Mouse (Mus musculus) spleen, adult 2 months (tissue): ENCODE results near the gene Rapgef3. TPM values are rescaled to one million over a fixed set of nuclear protein-coding genes. Genes with fewer than 3 reads are reported as not detected.

Source experiments
- DNase-seq, 2 experiments: peaks; one replicate each; pipeline versions ENCODE4 v3.0.0 to v3.0.0-alpha.2; 2012 to 2021; ENCODE audit warnings: low spot score in 2 of 2, low read depth in 1 of 2
- H3K27ac ChIP-seq: fragments of 200-500 bp; 2 replicates; pipeline ENCODE4 v1.5.1; 2012; ENCODE audit warnings: low read length, inconsistent platforms; ENCODE audit not compliant: insufficient read depth
- H3K27me3 ChIP-seq: fragments of 200-500 bp; 2 replicates; pipeline ENCODE4 v1.6.1; 2012; ENCODE audit warnings: mild to moderate bottlenecking, moderate library complexity, low read length, inconsistent platforms; ENCODE audit not compliant: control insufficient read depth, insufficient read depth
- H3K36me3 ChIP-seq: fragments of 200-500 bp; 2 replicates; pipeline ENCODE4 v1.6.1; 2012; ENCODE audit warnings: mild to moderate bottlenecking, low read length, inconsistent platforms; ENCODE audit not compliant: control insufficient read depth, insufficient read depth
- H3K4me1 ChIP-seq: fragments of 200-500 bp; 2 replicates; pipeline ENCODE4 v1.6.1; 2011; ENCODE audit warnings: inconsistent platforms; ENCODE audit not compliant: control insufficient read depth, insufficient read depth, insufficient read length
- H3K4me3 ChIP-seq: fragments of 200-500 bp; 2 replicates; pipeline ENCODE4 v1.5.1; 2011; ENCODE audit warnings: mild to moderate bottlenecking, inconsistent platforms; ENCODE audit not compliant: insufficient read depth, insufficient read length; ENCODE audit errors: extremely low read depth
- CTCF ChIP-seq: fragments of 200-500 bp; IDR thresholded peaks from 2 replicates; pipeline ENCODE4 v1.5.1; 2011; ENCODE audit warnings: mild to moderate bottlenecking, inconsistent platforms; ENCODE audit not compliant: insufficient read depth, insufficient read length, insufficient replicate concordance; ENCODE audit errors: extremely low read depth
- POLR2A ChIP-seq: fragments of 200-500 bp; IDR thresholded peaks from 2 replicates; pipeline ENCODE4 v1.6.1; 2011; ENCODE audit warnings: low read depth, low read length, inconsistent platforms
- WGBS: fragments of 180-500 bp; shearing (Covaris S2); methylation state at CpG from one replicate; pipeline ENCODE4 v1.1.7; 2018; 5-methylcytosine and 5-hydroxymethylcytosine counted together
- polyA plus RNA-seq: library from polyadenylated mRNA; depleted of rRNA; stranded (reverse); fragments of >200 nt; gene quantifications from 2 replicates; pipeline ENCODE4 v1.2.3, GENCODE M21; 2012

Gene Rapgef3
- polyA plus RNA-seq, 1 experiment = 28.8 TPM

GRCm38 (mm10) chr15:97781961-97782748 lies 14.4 kb upstream of the Rapgef3 start:
- TF ChIP-seq CTCF (no peak), POLR2A (no peak)
- WGBS = 77% methylated on average over 24 of the region's 24 CpGs
- 0 out of 2 replicates have a peak overlapping the region, but pooled peaks have one; percentile 32 for H3K27ac ChIP-seq
- no peak for DNase-seq
- no peaks in the 10 kb centered on the region for H3K36me3 ChIP-seq
- H3K27me3 ChIP-seq = no peaks in the 10 kb centered on the region
- H3K4me3 ChIP-seq = no peak overlapping the region
- peaks cover 7% of the 10 kb centered on the region; the same call in 1 of the 2 replicates for H3K4me1 ChIP-seq

DNA sequence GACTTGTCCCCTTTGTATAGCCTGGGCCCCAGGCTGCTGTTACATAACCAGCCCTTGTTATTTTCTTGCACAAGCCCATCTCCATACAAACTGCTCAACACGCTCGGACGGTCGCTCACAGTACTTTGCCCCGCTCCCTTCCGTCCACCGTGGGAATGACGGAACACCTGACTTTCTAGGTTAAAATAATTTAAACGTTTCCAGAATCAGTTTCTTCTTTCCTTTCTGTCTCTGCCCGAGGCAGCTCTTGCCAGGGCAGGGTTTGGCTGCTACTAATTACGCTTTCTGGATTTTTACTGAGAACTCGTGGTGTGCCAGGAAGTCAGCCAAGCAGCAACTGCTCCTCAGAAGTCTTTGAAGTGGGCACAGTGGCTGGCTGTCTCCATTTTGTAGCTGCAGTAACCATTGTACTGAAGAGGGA lies 12.8 kb upstream of the Rapgef3 start:
- TF ChIP-seq CTCF = no peak
- no peak for TF ChIP-seq POLR2A
- no peaks in the 10 kb centered on the region for H3K27me3 ChIP-seq

GRCm38 (mm10) chr15:97779576-97779975 lies 11.8 kb upstream of the Rapgef3 start:
- TF ChIP-seq POLR2A (no peak), CTCF (no peak)
- Histone ChIP-seq H3K27me3 (no peaks in the 10 kb centered on the region), H3K4me3 (no peak overlapping the region), H3K36me3 (no peaks in the 10 kb centered on the region), H3K27ac (no peak overlapping the region), H3K4me1 (peaks cover 4% of the 10 kb centered on the region; the same call in 1 of the 2 replicates)
- DNase-seq = no peak
- WGBS = 86% methylated on average over 1 of the region's 1 CpGs

More for the DNA sequence above, 12.8 kb upstream of the Rapgef3 start:
- Histone ChIP-seq H3K27ac (no peak overlapping the region; the same call in 1 of the 2 replicates), H3K4me1 (peaks cover 7% of the 10 kb centered on the region; the same call in 1 of the 2 replicates), H3K36me3 (no peaks in the 10 kb centered on the region), H3K4me3 (no peak overlapping the region)
- WGBS = 50% methylated on average over 12 of the region's 12 CpGs
- DNase-seq = no peak

DNA sequence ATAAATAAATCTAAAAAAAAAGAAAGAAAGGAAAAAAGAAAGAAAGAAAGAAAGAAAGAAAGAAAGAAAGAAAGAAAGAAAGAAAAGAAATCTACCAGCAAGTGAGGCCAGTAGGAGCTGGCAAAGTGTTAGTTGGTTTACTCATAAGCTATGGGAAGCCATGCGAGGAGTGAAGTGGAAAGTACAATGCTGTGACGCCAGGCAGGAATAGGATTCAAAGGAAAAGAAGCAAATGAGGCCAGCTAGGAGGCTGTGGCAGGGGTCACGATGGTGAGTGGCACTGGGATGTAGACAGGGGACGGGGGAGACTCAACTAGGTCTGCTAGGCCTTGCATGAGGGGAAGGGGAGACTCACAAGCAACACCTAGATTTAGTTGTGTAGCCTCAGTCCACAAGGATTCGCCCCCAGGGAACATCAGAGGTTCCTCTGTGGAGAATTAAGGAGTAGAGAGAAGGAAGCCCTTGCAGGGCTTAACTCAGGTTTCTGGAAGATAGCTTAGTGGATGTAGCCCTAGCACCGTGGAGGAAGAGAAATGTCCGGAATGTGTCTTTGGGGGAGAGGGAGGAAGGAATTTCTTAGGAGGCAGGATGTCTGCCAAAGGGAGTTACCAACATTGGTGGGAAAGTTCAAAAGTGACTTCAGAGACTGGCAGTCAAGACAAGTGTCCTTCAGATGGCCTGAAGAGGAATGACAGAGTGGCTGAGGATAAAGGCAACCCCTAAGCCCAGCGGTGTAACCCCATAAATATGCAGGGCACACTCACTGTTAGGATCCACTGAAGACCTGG lies 10.7 kb upstream of the Rapgef3 start, which contains the start of gene Slc48a1:
Slc48a1 (plus strand) TSS at position 210 of the 788 bp plus-strand sequence.
- 86% methylated on average over 8 of the region's 8 CpGs for WGBS
- peaks cover 4% of the 10 kb centered on the region; the same call in 1 of the 2 replicates for H3K4me1 ChIP-seq
- no peak within 1 kb of the TSS for H3K4me3 ChIP-seq
- no peaks in the 10 kb centered on the region for H3K36me3 ChIP-seq
- DNase-seq = no peak
- H3K27me3 ChIP-seq = no peaks in the 10 kb centered on the region
- H3K27ac ChIP-seq = 0 out of 2 replicates have a peak within 1 kb of the TSS, but pooled peaks have one; percentile 25
- TF ChIP-seq CTCF (no peak), POLR2A (no peak)

DNA sequence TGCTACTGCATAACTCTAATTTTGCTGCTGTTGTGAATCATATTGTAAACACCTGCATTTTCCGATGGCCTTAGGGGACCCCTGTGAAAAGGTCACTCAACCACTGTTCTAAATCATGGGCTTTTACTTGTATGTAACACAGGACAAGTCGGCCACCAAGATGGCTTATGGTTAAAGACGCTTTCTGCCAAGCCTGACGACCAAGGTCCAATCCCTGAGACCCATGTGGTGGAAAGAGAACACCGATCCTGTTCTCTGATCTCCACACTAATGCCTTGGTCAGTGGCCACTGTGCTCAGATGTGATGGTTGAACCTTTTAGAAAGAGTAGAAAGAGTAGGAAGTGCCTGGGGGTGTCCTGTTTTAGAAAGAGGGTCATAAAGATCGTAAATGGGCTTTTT lies 9.1 kb upstream of the Rapgef3 start:
- H3K27me3 ChIP-seq = no peaks in the 10 kb centered on the region
- peaks cover 2% of the 10 kb centered on the region; the same call in 1 of the 2 replicates for H3K4me1 ChIP-seq
- H3K4me3 ChIP-seq = no peak overlapping the region
- TF ChIP-seq CTCF (no peak), POLR2A (no peak)
- H3K36me3 ChIP-seq = no peaks in the 10 kb centered on the region
- WGBS = 86% methylated on average over 6 of the region's 6 CpGs
- H3K27ac ChIP-seq = no peak overlapping the region
- DNase-seq = no peak

DNA sequence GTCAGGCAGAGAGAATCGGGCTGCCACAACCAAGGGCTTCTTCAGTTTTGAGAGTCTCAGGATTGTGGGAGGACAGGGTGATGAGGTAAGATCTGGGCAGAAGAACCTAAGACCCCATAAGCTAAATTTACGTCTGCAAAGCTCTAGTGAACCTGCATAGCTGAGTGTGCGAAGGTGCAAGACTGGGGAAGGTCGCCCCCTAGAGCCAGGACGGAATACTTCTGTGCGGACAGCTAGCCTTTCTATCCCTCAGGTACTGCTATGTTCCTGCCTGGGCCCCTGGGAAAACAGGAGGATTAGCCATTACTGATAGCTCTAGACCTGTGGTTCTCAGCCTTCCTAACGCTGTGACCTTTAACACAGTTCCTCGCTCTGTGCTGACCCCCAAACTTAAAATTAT lies 8.7 kb upstream of the Rapgef3 start:
- Histone ChIP-seq H3K4me1 (peaks cover 2% of the 10 kb centered on the region; the same call in 1 of the 2 replicates), H3K36me3 (no peaks in the 10 kb centered on the region), H3K27ac (no peak overlapping the region), H3K4me3 (no peak overlapping the region), H3K27me3 (no peaks in the 10 kb centered on the region)
- DNase-seq = peak in 1 of 2 experiments; percentile 79
- TF ChIP-seq POLR2A (no peak), CTCF (peak; percentile 80; the same call in 1 of the 2 replicates)
- 12% methylated on average over 8 of the region's 8 CpGs for WGBS

- no peak for TF ChIP-seq POLR2A
- no peak for TF ChIP-seq CTCF
- H3K27me3 ChIP-seq = no peaks in the 10 kb centered on the region
- H3K36me3 ChIP-seq = no peaks in the 10 kb centered on the region
- peak overlapping the region; percentile 33; the same call in 1 of the 2 replicates for H3K27ac ChIP-seq
- 56% methylated on average over 5 of the region's 5 CpGs for WGBS
- H3K4me1 ChIP-seq = no peaks in the 10 kb centered on the region
- no peak for DNase-seq
- H3K4me3 ChIP-seq = no peak overlapping the region
Observed at GRCm38 (mm10) chr15:97773961-97774370, 6.2 kb upstream of the Rapgef3 start.
